Mouse (Mus musculus) stomach, embryonic 16.5 days (tissue): ENCODE results near the gene Tcam1. TPM values are rescaled to one million over a fixed set of nuclear protein-coding genes. Genes with fewer than 3 reads are reported as not detected.

Experiments
- ATAC-seq: fragments of 200-750 bp; cut with Nextera tagmentation; 2 replicates; pipeline ENCODE4 v1.8.0; 2017; ENCODE audit warnings: moderate number of reproducible peaks, moderate TSS enrichment; ENCODE audit not compliant: insufficient read depth, low FRiP score
- H3K27ac ChIP-seq: fragments of 300-500 bp; sonication (generic); 2 replicates; pipeline ENCODE4 v1.5.1; 2014; ENCODE audit warnings: low read length
- H3K27me3 ChIP-seq: fragments of 300-500 bp; sonication (generic); 2 replicates; pipeline ENCODE4 v1.6.1; 2014; ENCODE audit warnings: low read length, control low read depth, mixed read lengths; ENCODE audit not compliant: control insufficient read depth, insufficient read depth
- H3K36me3 ChIP-seq: fragments of 300-500 bp; sonication (generic); 2 replicates; pipeline ENCODE4 v1.6.1; 2014; ENCODE audit warnings: low read length; ENCODE audit not compliant: control insufficient read depth, insufficient read depth
- H3K4me1 ChIP-seq: fragments of 300-500 bp; sonication (generic); 2 replicates; pipeline ENCODE4 v1.6.1; 2014; ENCODE audit warnings: low read length, control low read depth, mixed read lengths; ENCODE audit not compliant: control insufficient read depth, insufficient read depth
- H3K4me2 ChIP-seq: fragments of 300-500 bp; sonication (generic); 2 replicates; pipeline ENCODE4 v1.6.1; 2014; ENCODE audit warnings: low read depth, low read length, mixed read lengths
- H3K4me3 ChIP-seq: fragments of 300-500 bp; sonication (generic); replicated peaks from 2 replicates; pipeline ENCODE4 v1.5.1; 2014; ENCODE audit warnings: mild to moderate bottlenecking, low read length
- H3K9ac ChIP-seq: fragments of 300-500 bp; sonication (generic); 2 replicates; pipeline ENCODE4 v1.6.1; 2014; ENCODE audit warnings: low read length
- H3K9me3 ChIP-seq: fragments of 300-500 bp; sonication (generic); replicated peaks from 2 replicates; pipeline ENCODE4 v1.6.1; 2016; ENCODE audit warnings: low read length, control low read depth; ENCODE audit not compliant: control insufficient read depth
- WGBS: fragments of 180-500 bp; shearing (Covaris S2); extraction: QIAGEN DNeasy Blood & Tissue Kit; methylation state at CpG from one replicate; pipeline ENCODE4 v1.1.7; 2014; 5-methylcytosine and 5-hydroxymethylcytosine counted together
- polyA plus RNA-seq: library from polyadenylated mRNA; unstranded; fragments of >200 nt; fragmentation: Nextera tagmentation; extraction: Ambion mirVana; gene quantifications from 2 replicates; pipeline ENCODE4 v1.2.1, GENCODE M21; 2015

Gene Tcam1
- polyA plus RNA-seq, 1 experiment from 2014 or later = 0.21 TPM

GRCm38 (mm10) chr11:106306758-106307157, 30.3 kb downstream of the Tcam1 start:
- H3K4me1 ChIP-seq = no peaks in the 10 kb centered on the region
- WGBS = 80% methylated on average over 9 of the region's 9 CpGs
- H3K9me3 ChIP-seq = no peaks in the 10 kb centered on the region

DNA sequence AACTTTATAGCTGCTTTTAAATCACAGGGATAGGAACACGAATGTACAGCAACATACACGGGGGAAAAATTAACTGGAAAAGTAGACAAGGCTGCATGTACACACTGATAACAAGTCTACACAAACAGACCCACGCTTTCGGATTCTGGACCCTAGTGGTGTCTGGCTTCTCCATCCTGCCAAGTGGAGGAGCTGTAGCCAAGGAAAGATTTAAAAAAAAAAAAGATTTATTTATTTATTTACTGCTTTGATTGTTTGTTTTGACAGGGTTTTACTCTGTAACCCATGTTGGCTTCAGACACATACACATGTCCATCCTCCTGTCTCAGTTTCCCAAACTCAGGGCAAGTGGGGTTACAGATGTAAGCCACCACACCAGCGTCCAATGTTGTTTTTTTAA, 31.0 kb downstream of the Tcam1 start:
- H3K4me2 ChIP-seq = no peak overlapping the region
- no peaks in the 10 kb centered on the region for H3K4me1 ChIP-seq
- H3K36me3 ChIP-seq = no peaks in the 10 kb centered on the region
- 59% methylated on average over 5 of the region's 5 CpGs for WGBS
- no peak for ATAC-seq
- H3K27me3 ChIP-seq = no peaks in the 10 kb centered on the region
- H3K9ac ChIP-seq = no peak overlapping the region
- H3K4me3 ChIP-seq = no peak overlapping the region
- no peaks in the 10 kb centered on the region for H3K9me3 ChIP-seq
- no peak overlapping the region for H3K27ac ChIP-seq

More at GRCm38 (mm10) chr11:106306758-106307157, 30.3 kb downstream of the Tcam1 start:
- H3K27ac ChIP-seq = no peak overlapping the region
- H3K4me2 ChIP-seq = no peak overlapping the region
- no peak overlapping the region for H3K9ac ChIP-seq
- ATAC-seq = no peak
- no peak overlapping the region for H3K4me3 ChIP-seq
- no peaks in the 10 kb centered on the region for H3K27me3 ChIP-seq
- no peaks in the 10 kb centered on the region for H3K36me3 ChIP-seq

- Histone ChIP-seq H3K4me2 (no peak overlapping the region), H3K9me3 (no peaks in the 10 kb centered on the region), H3K4me3 (no peak overlapping the region), H3K4me1 (peaks cover 2% of the 10 kb centered on the region; the same call in 1 of the 2 replicates), H3K9ac (no peak overlapping the region), H3K27ac (no peak overlapping the region), H3K36me3 (no peaks in the 10 kb centered on the region), H3K27me3 (no peaks in the 10 kb centered on the region)
- ATAC-seq = no peak
- 72% methylated on average over 11 of the region's 11 CpGs for WGBS
These were observed 31.7 kb downstream of the Tcam1 start for GRCm38 (mm10) chr11:106308162-106308561.

- 71% methylated on average over 5 of the region's 5 CpGs for WGBS
- H3K9ac ChIP-seq = no peak overlapping the region
- no peak overlapping the region for H3K4me3 ChIP-seq
- no peak overlapping the region for H3K4me2 ChIP-seq
- no peaks in the 10 kb centered on the region for H3K27me3 ChIP-seq
- ATAC-seq = no peak
- peaks cover 5% of the 10 kb centered on the region; the same call in 1 of the 2 replicates for H3K4me1 ChIP-seq
- H3K36me3 ChIP-seq = no peaks in the 10 kb centered on the region
- no peak overlapping the region for H3K27ac ChIP-seq
- H3K9me3 ChIP-seq = no peaks in the 10 kb centered on the region
These were observed 33.7 kb downstream of the Tcam1 start for GRCm38 (mm10) chr11:106310123-106310522.

DNA sequence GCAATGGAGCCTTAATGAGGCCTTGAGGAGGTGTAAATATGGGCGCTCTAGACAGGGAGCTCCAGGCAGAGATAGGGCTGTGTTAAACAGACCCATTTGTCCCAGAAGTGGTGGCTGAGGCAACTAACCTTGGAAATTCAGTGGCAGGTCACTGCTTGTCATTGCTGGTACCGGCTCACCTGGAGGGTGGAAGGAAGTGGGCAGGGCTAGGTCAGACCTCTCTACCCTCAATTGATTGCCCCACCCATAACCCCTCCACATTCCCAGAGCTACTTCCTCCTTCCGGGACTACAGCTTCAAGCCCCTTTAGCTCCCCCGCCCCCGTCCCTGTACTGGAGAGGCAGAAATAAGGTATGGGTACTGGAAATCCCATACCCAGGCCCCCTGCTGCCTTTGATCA, 37.1 kb downstream of the Tcam1 start:
- H3K4me3 ChIP-seq = no peak overlapping the region
- H3K9me3 ChIP-seq = no peaks in the 10 kb centered on the region
- H3K27ac ChIP-seq = no peak overlapping the region
- H3K27me3 ChIP-seq = no peaks in the 10 kb centered on the region
- H3K4me2 ChIP-seq = no peak overlapping the region
- H3K9ac ChIP-seq = no peak overlapping the region
- ATAC-seq = peak; percentile 63
- no peaks in the 10 kb centered on the region for H3K36me3 ChIP-seq
- H3K4me1 ChIP-seq = peaks cover 5% of the 10 kb centered on the region; the same call in 1 of the 2 replicates
- 51% methylated on average over 5 of the region's 5 CpGs for WGBS

DNA sequence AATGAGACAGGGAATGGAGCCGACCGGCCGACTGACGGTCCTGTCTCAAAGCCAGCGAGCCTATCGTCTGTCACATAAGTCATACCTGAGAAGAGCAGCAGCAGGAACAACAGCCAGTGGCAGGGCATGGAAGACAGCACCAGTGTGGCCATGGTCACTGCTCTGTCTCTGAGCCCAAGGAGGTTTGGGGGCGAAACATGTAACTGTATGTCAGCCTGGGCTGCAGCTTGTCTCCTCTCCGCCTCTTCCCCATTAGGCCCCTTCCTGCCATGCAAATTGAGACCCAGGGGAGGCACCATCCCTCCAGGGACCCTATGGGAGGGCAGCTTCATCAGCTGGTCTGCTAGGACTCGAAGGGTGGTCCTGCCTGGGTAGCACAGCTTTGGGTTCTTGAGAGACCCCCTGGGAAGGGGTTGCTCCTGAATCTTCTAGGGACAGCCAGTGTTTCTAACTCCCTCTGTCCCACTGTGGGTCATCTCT, 37.9 kb downstream of the Tcam1 start, which contains the start of gene Cd79b:
Gene Cd79b, minus strand, starts transcription at position 430 of the 480 bp plus-strand sequence.
- Histone ChIP-seq H3K9ac (no peak within 1 kb of the TSS), H3K36me3 (no peaks in the 10 kb centered on the region), H3K4me2 (no peak within 1 kb of the TSS)

GRCm38 (mm10) chr11:106316416-106316815, 39.9 kb downstream of the Tcam1 start:
- no peak overlapping the region for H3K27ac ChIP-seq
- H3K27me3 ChIP-seq = no peaks in the 10 kb centered on the region
- no peak overlapping the region for H3K4me3 ChIP-seq
- 81% methylated on average over 1 of the region's 1 CpGs for WGBS
- no peak for ATAC-seq
- no peaks in the 10 kb centered on the region for H3K36me3 ChIP-seq
- peaks cover 5% of the 10 kb centered on the region; the same call in 1 of the 2 replicates for H3K4me1 ChIP-seq
- H3K9me3 ChIP-seq = no peaks in the 10 kb centered on the region
- H3K9ac ChIP-seq = no peak overlapping the region
- H3K4me2 ChIP-seq = no peak overlapping the region

More for the DNA sequence above, 37.9 kb downstream of the Tcam1 start, which contains the start of gene Cd79b:
- H3K27me3 ChIP-seq = no peaks in the 10 kb centered on the region
- H3K27ac ChIP-seq = no peak within 1 kb of the TSS; the same call in 1 of the 2 replicates
- ATAC-seq = no peak
- H3K9me3 ChIP-seq = no peaks in the 10 kb centered on the region
- peaks cover 5% of the 10 kb centered on the region; the same call in 1 of the 2 replicates for H3K4me1 ChIP-seq
- WGBS = 62% methylated on average over 9 of the region's 9 CpGs
- H3K4me3 ChIP-seq = 0 out of 2 replicates have a peak within 1 kb of the TSS, but pooled peaks have one; percentile 6

DNA sequence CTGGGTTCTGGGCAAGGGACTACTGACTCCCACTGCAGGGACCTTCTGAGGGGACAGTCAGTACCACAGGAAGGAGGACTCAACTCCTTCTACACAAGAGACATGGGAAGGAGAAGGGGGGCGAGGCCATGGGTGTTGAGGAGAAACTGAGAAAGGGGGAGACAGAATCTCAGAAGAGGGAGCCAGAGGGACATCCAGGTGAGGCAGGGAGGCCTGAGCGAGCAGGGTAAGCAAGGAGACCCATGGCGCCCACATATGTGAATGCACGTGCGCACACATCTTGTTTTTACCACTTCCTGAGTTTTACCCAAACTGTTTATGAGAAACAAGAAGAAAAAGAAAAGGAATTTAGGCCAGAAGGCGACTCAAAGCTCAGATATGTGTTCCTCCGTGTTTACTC, 41.3 kb downstream of the Tcam1 start:
- Histone ChIP-seq H3K36me3 (no peaks in the 10 kb centered on the region), H3K9ac (no peak overlapping the region), H3K4me1 (peaks cover 5% of the 10 kb centered on the region; the same call in 1 of the 2 replicates), H3K4me2 (no peak overlapping the region), H3K4me3 (no peak overlapping the region), H3K9me3 (no peaks in the 10 kb centered on the region), H3K27me3 (no peaks in the 10 kb centered on the region), H3K27ac (no peak overlapping the region)
- ATAC-seq = no peak
- 74% methylated on average over 7 of the region's 7 CpGs for WGBS

DNA sequence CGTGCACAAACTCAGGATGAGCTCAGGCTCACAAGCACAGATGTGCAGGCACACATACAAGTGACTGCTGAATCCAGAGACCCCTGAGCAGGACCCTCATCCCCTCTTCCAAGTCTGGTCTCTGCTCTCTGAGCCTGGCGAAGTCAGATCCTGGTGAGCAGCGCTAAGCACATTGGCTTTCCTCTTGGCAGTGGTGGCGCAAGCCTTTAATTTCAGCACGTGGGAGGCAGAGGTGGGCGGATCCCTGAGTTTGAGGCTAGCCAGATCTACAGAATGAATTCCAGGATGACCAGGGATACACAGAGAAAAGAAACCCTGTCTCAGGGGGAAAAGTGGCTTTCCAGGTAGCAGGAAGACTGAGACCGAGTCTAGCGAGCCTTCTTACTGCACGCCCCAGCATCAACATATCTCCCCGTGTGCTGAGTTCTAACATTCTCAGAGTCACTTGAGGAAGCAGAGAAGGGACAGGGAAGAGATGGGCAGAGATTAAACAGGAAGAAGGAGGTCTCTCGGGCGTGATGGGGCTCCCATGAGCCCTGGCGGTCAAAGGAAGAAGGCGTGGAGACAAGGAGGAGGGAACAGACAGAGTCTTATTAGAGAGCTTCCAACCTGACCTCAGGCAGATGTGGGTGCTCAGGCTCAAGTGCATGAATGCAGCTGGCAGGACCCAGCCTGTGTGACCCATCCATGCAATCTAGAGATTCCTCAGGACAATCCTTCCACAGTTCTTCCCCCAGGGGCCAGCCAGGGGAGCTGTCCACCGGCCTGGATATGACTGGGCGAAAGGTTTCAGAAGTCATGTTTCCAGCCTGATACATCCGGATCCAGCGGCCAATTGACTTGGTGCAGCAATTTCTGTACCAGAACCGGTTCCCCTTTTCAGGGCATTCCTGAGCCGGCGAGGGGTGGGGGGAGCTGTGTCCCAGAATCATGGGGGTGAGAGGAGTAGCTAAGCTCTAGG, 42.2 kb downstream of the Tcam1 start:
- Histone ChIP-seq H3K9me3 (no peaks in the 10 kb centered on the region), H3K4me1 (no peaks in the 10 kb centered on the region), H3K9ac (no peak overlapping the region), H3K36me3 (no peaks in the 10 kb centered on the region), H3K27me3 (no peaks in the 10 kb centered on the region), H3K4me2 (no peak overlapping the region), H3K27ac (no peak overlapping the region), H3K4me3 (no peak overlapping the region)
- WGBS = 59% methylated on average over 21 of the region's 21 CpGs
- ATAC-seq = no peak; the same call in 1 of the 2 replicates
